Mouse (Mus musculus) bone marrow macrophage, adult 2 months (primary cell): Measurements from ENCODE around the gene Gm11027.

Experiments used
- CTCF ChIP-seq: IDR thresholded peaks from 2 replicates; pipeline ENCODE4 v1.5.1; 2012; ENCODE audit warnings: low read depth, mild to moderate bottlenecking, low read length, moderate library complexity
- POLR2A ChIP-seq: IDR thresholded peaks from 2 replicates; pipeline ENCODE4 v1.6.1; 2012; ENCODE audit warnings: mild to moderate bottlenecking, low read depth, low read length, borderline replicate concordance

DNA sequence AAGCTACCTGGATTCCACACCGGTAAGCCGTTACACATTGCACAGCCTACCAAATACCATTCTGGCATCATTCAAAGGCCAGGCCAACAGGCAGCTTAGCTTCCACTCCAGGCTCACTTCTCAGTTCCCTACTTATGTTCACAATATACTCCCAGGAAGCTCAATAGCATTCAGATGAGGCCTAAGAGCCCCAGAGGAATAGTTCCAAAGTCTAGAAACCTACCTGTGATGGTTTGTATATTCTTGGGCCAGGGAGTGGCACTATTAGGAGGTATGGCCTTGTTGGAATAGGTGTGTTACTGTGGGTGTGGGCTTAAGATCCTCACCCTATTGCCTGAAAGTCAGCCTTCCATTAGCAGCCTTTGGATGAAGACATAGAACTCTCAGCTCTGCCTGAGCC lies 4.1 kb upstream of the Gm11027 start:
- TF ChIP-seq CTCF (no peak), POLR2A (no peak)
